Mouse (Mus musculus): ENCODE results near the gene Cdk9. TPM values are rescaled to one million over a fixed set of nuclear protein-coding genes. Genes with fewer than 3 reads are reported as not detected.

Gene Cdk9
- polyA plus RNA-seq, 1 experiment from 2014 or later, result 98.3 TPM

- no peak for DNase-seq (ENCODE audit: low spot score)
- Histone ChIP-seq H3K9ac (ENCODE audit: low read length) (no peak overlapping the region), H3K9me3 (ENCODE audit: control insufficient read depth, low read length) (no peaks in the 10 kb centered on the region), H3K27ac (replicated peaks; ENCODE audit: low read depth, low read length) (no peak overlapping the region), H3K4me1 (ENCODE audit: control insufficient read depth, insufficient read depth, low read length) (peaks cover 18% of the 10 kb centered on the region), H3K36me3 (ENCODE audit: control insufficient read depth, insufficient read depth, low read length) (no peaks in the 10 kb centered on the region), H3K27me3 (ENCODE audit: control insufficient read depth, insufficient read depth, low read length) (peaks cover 26% of the 10 kb centered on the region), H3K4me2 (ENCODE audit: low read depth, severe bottlenecking) (no peak overlapping the region), H3K4me3 (ENCODE audit: low read depth, low read length) (no peak overlapping the region)
- ATAC-seq (ENCODE audit: insufficient number of reproducible peaks, low FRiP score, low TSS enrichment, low read depth), result no peak
- 66% methylated on average over 4 of the region's 4 CpGs for WGBS
Observed at GRCm38 (mm10) chr2:32739311-32739710, 26.4 kb upstream of the Cdk9 start.

GRCm38 (mm10) chr2:32737008-32737407, 24.1 kb upstream of the Cdk9 start:
- H3K9ac ChIP-seq (ENCODE audit: low read length), result no peak overlapping the region
- no peak overlapping the region for H3K4me2 ChIP-seq (ENCODE audit: low read depth, severe bottlenecking)
- H3K36me3 ChIP-seq (ENCODE audit: control insufficient read depth, insufficient read depth, low read length), result no peaks in the 10 kb centered on the region
- H3K9me3 ChIP-seq (ENCODE audit: control insufficient read depth, low read length), result no peaks in the 10 kb centered on the region
- 61% methylated on average over 6 of the region's 6 CpGs for WGBS
- ATAC-seq (ENCODE audit: insufficient number of reproducible peaks, low FRiP score, low TSS enrichment, low read depth), result no peak
- peaks cover 16% of the 10 kb centered on the region for H3K27me3 ChIP-seq (ENCODE audit: control insufficient read depth, insufficient read depth, low read length)
- no peak for DNase-seq (ENCODE audit: low spot score)
- peaks cover 16% of the 10 kb centered on the region for H3K4me1 ChIP-seq (ENCODE audit: control insufficient read depth, insufficient read depth, low read length)
- no peak overlapping the region for H3K4me3 ChIP-seq (ENCODE audit: low read depth, low read length)
- H3K27ac ChIP-seq (replicated peaks; ENCODE audit: low read depth, low read length), result no peak overlapping the region

- no peak overlapping the region; the same call in 1 of the 2 replicates for H3K9ac ChIP-seq (ENCODE audit: low read length)
- ATAC-seq (ENCODE audit: insufficient number of reproducible peaks, low FRiP score, low TSS enrichment, low read depth), result no peak
Observed at GRCm38 (mm10) chr2:32736306-32736829, 23.5 kb upstream of the Cdk9 start.

GRCm38 (mm10) chr2:32734933-32735332, 22.1 kb upstream of the Cdk9 start:
- H3K27ac ChIP-seq (replicated peaks; ENCODE audit: low read depth, low read length), result no peak overlapping the region
- H3K9ac ChIP-seq (ENCODE audit: low read length), result no peak overlapping the region
- peaks cover 20% of the 10 kb centered on the region for H3K4me1 ChIP-seq (ENCODE audit: control insufficient read depth, insufficient read depth, low read length)
- WGBS, result 51% methylated on average over 4 of the region's 4 CpGs
- H3K4me3 ChIP-seq (ENCODE audit: low read depth, low read length), result no peak overlapping the region
- no peaks in the 10 kb centered on the region for H3K9me3 ChIP-seq (ENCODE audit: control insufficient read depth, low read length)
- DNase-seq (ENCODE audit: low spot score), result no peak
- H3K27me3 ChIP-seq (ENCODE audit: control insufficient read depth, insufficient read depth, low read length), result no peaks in the 10 kb centered on the region
- no peak for ATAC-seq (ENCODE audit: insufficient number of reproducible peaks, low FRiP score, low TSS enrichment, low read depth)
- no peaks in the 10 kb centered on the region for H3K36me3 ChIP-seq (ENCODE audit: control insufficient read depth, insufficient read depth, low read length)
- H3K4me2 ChIP-seq (ENCODE audit: low read depth, severe bottlenecking), result no peak overlapping the region

More at GRCm38 (mm10) chr2:32736306-32736829, 23.5 kb upstream of the Cdk9 start:
- peaks cover 10% of the 10 kb centered on the region for H3K27me3 ChIP-seq (ENCODE audit: control insufficient read depth, insufficient read depth, low read length)
- H3K4me1 ChIP-seq (ENCODE audit: control insufficient read depth, insufficient read depth, low read length), result peaks cover 14% of the 10 kb centered on the region
- no peaks in the 10 kb centered on the region for H3K9me3 ChIP-seq (ENCODE audit: control insufficient read depth, low read length)
- H3K4me2 ChIP-seq (ENCODE audit: low read depth, severe bottlenecking), result no peak overlapping the region
- no peak overlapping the region for H3K27ac ChIP-seq (replicated peaks; ENCODE audit: low read depth, low read length)
- no peak overlapping the region for H3K4me3 ChIP-seq (ENCODE audit: low read depth, low read length)
- no peaks in the 10 kb centered on the region for H3K36me3 ChIP-seq (ENCODE audit: control insufficient read depth, insufficient read depth, low read length)
- no peak for DNase-seq (ENCODE audit: low spot score)
- 48% methylated on average over 3 of the region's 3 CpGs for WGBS

- no peak overlapping the region for H3K4me2 ChIP-seq (ENCODE audit: low read depth, severe bottlenecking)
- no peak overlapping the region for H3K27ac ChIP-seq (replicated peaks; ENCODE audit: low read depth, low read length)
- H3K4me3 ChIP-seq (ENCODE audit: low read depth, low read length), result no peak overlapping the region
- no peaks in the 10 kb centered on the region for H3K27me3 ChIP-seq (ENCODE audit: control insufficient read depth, insufficient read depth, low read length)
- 29% methylated on average over 4 of the region's 4 CpGs for WGBS
- H3K9ac ChIP-seq (ENCODE audit: low read length), result 0 out of 2 replicates have a peak overlapping the region, but pooled peaks have one; percentile 5
- DNase-seq (ENCODE audit: low spot score), result no peak
- H3K9me3 ChIP-seq (ENCODE audit: control insufficient read depth, low read length), result no peaks in the 10 kb centered on the region
- H3K4me1 ChIP-seq (ENCODE audit: control insufficient read depth, insufficient read depth, low read length), result peaks cover 22% of the 10 kb centered on the region
- H3K36me3 ChIP-seq (ENCODE audit: control insufficient read depth, insufficient read depth, low read length), result no peaks in the 10 kb centered on the region
- no peak for ATAC-seq (ENCODE audit: insufficient number of reproducible peaks, low FRiP score, low TSS enrichment, low read depth)
Observed at GRCm38 (mm10) chr2:32734480-32734879, 21.6 kb upstream of the Cdk9 start.

GRCm38 (mm10) chr2:32732695-32733094, 19.8 kb upstream of the Cdk9 start:
- H3K9ac ChIP-seq (ENCODE audit: low read length), result no peak overlapping the region
- H3K4me3 ChIP-seq (ENCODE audit: low read depth, low read length), result no peak overlapping the region
- H3K4me1 ChIP-seq (ENCODE audit: control insufficient read depth, insufficient read depth, low read length), result peaks cover 27% of the 10 kb centered on the region
- no peaks in the 10 kb centered on the region for H3K36me3 ChIP-seq (ENCODE audit: control insufficient read depth, insufficient read depth, low read length)
- no peaks in the 10 kb centered on the region for H3K27me3 ChIP-seq (ENCODE audit: control insufficient read depth, insufficient read depth, low read length)
- no peak for ATAC-seq (ENCODE audit: insufficient number of reproducible peaks, low FRiP score, low TSS enrichment, low read depth)
- WGBS, result 77% methylated on average over 6 of the region's 6 CpGs
- no peak overlapping the region for H3K4me2 ChIP-seq (ENCODE audit: low read depth, severe bottlenecking)
- no peak for DNase-seq (ENCODE audit: low spot score)
- H3K27ac ChIP-seq (replicated peaks; ENCODE audit: low read depth, low read length), result no peak overlapping the region
- no peaks in the 10 kb centered on the region for H3K9me3 ChIP-seq (ENCODE audit: control insufficient read depth, low read length)

GRCm38 (mm10) chr2:32731911-32732310, 19.0 kb upstream of the Cdk9 start:
- ATAC-seq (ENCODE audit: insufficient number of reproducible peaks, low FRiP score, low TSS enrichment, low read depth), result no peak
- peak overlapping the region; percentile 30; the same call in 1 of the 2 replicates for H3K27ac ChIP-seq (replicated peaks; ENCODE audit: low read depth, low read length)
- 72% methylated on average over 4 of the region's 4 CpGs for WGBS
- H3K9ac ChIP-seq (ENCODE audit: low read length), result no peak overlapping the region
- no peak for DNase-seq (ENCODE audit: low spot score)
- H3K27me3 ChIP-seq (ENCODE audit: control insufficient read depth, insufficient read depth, low read length), result no peaks in the 10 kb centered on the region
- no peaks in the 10 kb centered on the region for H3K9me3 ChIP-seq (ENCODE audit: control insufficient read depth, low read length)
- H3K4me3 ChIP-seq (ENCODE audit: low read depth, low read length), result no peak overlapping the region
- H3K4me2 ChIP-seq (ENCODE audit: low read depth, severe bottlenecking), result no peak overlapping the region
- no peaks in the 10 kb centered on the region for H3K36me3 ChIP-seq (ENCODE audit: control insufficient read depth, insufficient read depth, low read length)
- H3K4me1 ChIP-seq (ENCODE audit: control insufficient read depth, insufficient read depth, low read length), result peaks cover 27% of the 10 kb centered on the region

- H3K4me2 ChIP-seq (ENCODE audit: low read depth, severe bottlenecking), result peak overlapping the region; percentile 29; the same call in 1 of the 2 replicates
- WGBS, result 8% methylated on average over 11 of the region's 11 CpGs
- peak; percentile 84 for DNase-seq (ENCODE audit: low spot score)
- H3K27me3 ChIP-seq (ENCODE audit: control insufficient read depth, insufficient read depth, low read length), result no peaks in the 10 kb centered on the region
- H3K4me3 ChIP-seq (ENCODE audit: low read depth, low read length), result no peak overlapping the region
- peaks cover 27% of the 10 kb centered on the region for H3K4me1 ChIP-seq (ENCODE audit: control insufficient read depth, insufficient read depth, low read length)
- H3K27ac ChIP-seq (replicated peaks; ENCODE audit: low read depth, low read length), result peak overlapping the region; percentile 36; the same call in 1 of the 2 replicates
- no peaks in the 10 kb centered on the region for H3K9me3 ChIP-seq (ENCODE audit: control insufficient read depth, low read length)
- no peaks in the 10 kb centered on the region for H3K36me3 ChIP-seq (ENCODE audit: control insufficient read depth, insufficient read depth, low read length)
- H3K9ac ChIP-seq (ENCODE audit: low read length), result no peak overlapping the region
- ATAC-seq (ENCODE audit: insufficient number of reproducible peaks, low FRiP score, low TSS enrichment, low read depth), result peak; percentile 48; the same call in 1 of the 2 replicates
Observed at GRCm38 (mm10) chr2:32730854-32731253, 18.0 kb upstream of the Cdk9 start.

- Histone ChIP-seq H3K4me3 (ENCODE audit: low read depth, low read length) (no peak overlapping the region), H3K27me3 (ENCODE audit: control insufficient read depth, insufficient read depth, low read length) (no peaks in the 10 kb centered on the region), H3K36me3 (ENCODE audit: control insufficient read depth, insufficient read depth, low read length) (no peaks in the 10 kb centered on the region), H3K9me3 (ENCODE audit: control insufficient read depth, low read length) (no peaks in the 10 kb centered on the region), H3K27ac (replicated peaks; ENCODE audit: low read depth, low read length) (no peak overlapping the region; the same call in 1 of the 2 replicates), H3K4me2 (ENCODE audit: low read depth, severe bottlenecking) (no peak overlapping the region), H3K9ac (ENCODE audit: low read length) (no peak overlapping the region), H3K4me1 (ENCODE audit: control insufficient read depth, insufficient read depth, low read length) (peaks cover 24% of the 10 kb centered on the region)
- DNase-seq (ENCODE audit: low spot score) (no peak), ATAC-seq (ENCODE audit: insufficient number of reproducible peaks, low FRiP score, low TSS enrichment, low read depth) (no peak)
- WGBS, result 40% methylated on average over 4 of the region's 4 CpGs
Observed at GRCm38 (mm10) chr2:32729547-32729946, 16.7 kb upstream of the Cdk9 start.
